Mouse (Mus musculus) ES-CJ7 (cell line): ENCODE results near the gene Sigmar1.
"Not testable (repeated sequence)": the region's sequence is repeated elsewhere in the genome, so short reads cannot be mapped to it uniquely, and the experiment has no call there.

Experiments
- DNase-seq: peaks from one replicate; pipeline ENCODE4 v3.0.0; 2011; ENCODE audit warnings: low read depth, low spot score

Gene Sigmar1

GRCm38 (mm10) chr4:41711705-41712375, 44.1 kb downstream of the Sigmar1 start:
- DNase-seq, result peak; percentile 64

- DNase-seq, result peak; percentile 44
Measured at GRCm38 (mm10) chr4:41710229-41710628, 45.7 kb downstream of the Sigmar1 start.

- DNase-seq, result peak; percentile 59
Measured at GRCm38 (mm10) chr4:41708192-41708745, 47.7 kb downstream of the Sigmar1 start.

GRCm38 (mm10) chr4:41707011-41707535, 48.9 kb downstream of the Sigmar1 start:
- DNase-seq, result peak; percentile 97

GRCm38 (mm10) chr4:41705922-41706754, 49.8 kb downstream of the Sigmar1 start:
- DNase-seq, result peak; percentile 52

GRCm38 (mm10) chr4:41704651-41705050, 51.3 kb downstream of the Sigmar1 start:
- no peak for DNase-seq

- not testable (repeated sequence) for DNase-seq
Measured at GRCm38 (mm10) chr4:41702226-41702625, 53.7 kb downstream of the Sigmar1 start.

GRCm38 (mm10) chr4:41700224-41700623, 55.7 kb downstream of the Sigmar1 start:
- not testable (repeated sequence) for DNase-seq

GRCm38 (mm10) chr4:41699783-41700182, 56.2 kb downstream of the Sigmar1 start, which contains the start of gene Il11ra1:
Il11ra1 (plus strand) TSS chr4:41699989.
- not testable (repeated sequence) for DNase-seq

- not testable (repeated sequence) for DNase-seq
Measured at GRCm38 (mm10) chr4:41698421-41699016, 57.4 kb downstream of the Sigmar1 start.

GRCm38 (mm10) chr4:41696930-41697841, 58.8 kb downstream of the Sigmar1 start, which contains the start of gene Cntfr:
Cntfr (minus strand) TSS chr4:41697089.
- peak; percentile 68 for DNase-seq

GRCm38 (mm10) chr4:41696452-41696851, 59.5 kb downstream of the Sigmar1 start:
- DNase-seq, result not testable (repeated sequence)

- DNase-seq, result not testable (repeated sequence)
Measured at GRCm38 (mm10) chr4:41695800-41696199, 60.2 kb downstream of the Sigmar1 start.

GRCm38 (mm10) chr4:41693511-41693910, 62.4 kb downstream of the Sigmar1 start:
- DNase-seq, result peak; percentile 64

- DNase-seq, result not testable (repeated sequence)
Measured at GRCm38 (mm10) chr4:41690014-41690413, 65.9 kb downstream of the Sigmar1 start.

- DNase-seq, result not testable (repeated sequence)
Measured at GRCm38 (mm10) chr4:41688562-41688961, 67.4 kb downstream of the Sigmar1 start.
